Mouse (Mus musculus): Measurements from ENCODE around the gene Fbxo3. TPM values are rescaled to one million over a fixed set of nuclear protein-coding genes. Genes with fewer than 3 reads are reported as not detected.
A peak's percentile ranks its signal among the peaks of the same experiment; 100 is the strongest.
"Not testable (repeated sequence)": the region's sequence is repeated elsewhere in the genome, so short reads cannot be mapped to it uniquely, and the experiment has no call there.

Fbxo3 gene
- polyA plus RNA-seq, 1 experiment from 2014 or later = 44.9 TPM

DNA sequence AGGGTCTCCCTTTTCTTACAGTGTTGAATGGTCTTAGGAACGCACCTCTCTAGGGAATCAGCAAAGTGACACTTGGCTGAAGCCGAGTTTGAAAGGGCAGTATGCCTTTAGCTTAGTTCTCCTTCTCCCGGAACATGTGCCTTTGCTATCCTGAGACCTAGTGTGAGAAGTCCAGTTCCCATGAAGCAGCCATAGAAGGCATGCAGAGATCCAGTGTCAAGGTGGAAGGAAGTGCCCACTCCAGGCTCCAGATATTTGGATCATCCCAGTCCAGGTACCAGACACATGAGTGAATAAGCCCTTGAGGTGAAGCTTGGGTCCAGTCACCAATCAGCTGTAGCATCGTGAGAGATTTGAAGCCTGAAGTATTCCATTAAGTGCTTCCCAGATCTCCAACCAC lies 31.4 kb downstream of the Fbxo3 start:
- Histone ChIP-seq H3K27ac (replicated peaks in 1 of 2; ENCODE audit: control insufficient read depth in 1 of 2, insufficient read depth in 1 of 2, low read depth in 2 of 2, low read length in 2 of 2) (no peak overlapping the region), H3K9me3 (ENCODE audit: control insufficient read depth, low read length) (no peaks in the 10 kb centered on the region), H3K27me3 (ENCODE audit: control insufficient read depth, insufficient read depth, low read length) (no peaks in the 10 kb centered on the region), H3K36me3 (ENCODE audit: control insufficient read depth, insufficient read depth, low read length) (peaks cover 52% of the 10 kb centered on the region), H3K4me2 (ENCODE audit: low read length) (no peak overlapping the region), H3K4me1 (ENCODE audit: control insufficient read depth in 2 of 2, insufficient read depth in 2 of 2, low read length in 2 of 2) (no peaks in the 10 kb centered on the region), H3K4me3 (ENCODE audit: control insufficient read depth in 1 of 2, insufficient read depth in 1 of 2, low read depth in 1 of 2, low read length in 2 of 2) (no peak overlapping the region), H3K9ac (ENCODE audit: low read length) (no peak overlapping the region)
- 91% methylated on average over 4 of the region's 4 CpGs for WGBS
- no peak for ATAC-seq (ENCODE audit: insufficient number of reproducible peaks, insufficient read depth, low FRiP score, low read depth)

DNA sequence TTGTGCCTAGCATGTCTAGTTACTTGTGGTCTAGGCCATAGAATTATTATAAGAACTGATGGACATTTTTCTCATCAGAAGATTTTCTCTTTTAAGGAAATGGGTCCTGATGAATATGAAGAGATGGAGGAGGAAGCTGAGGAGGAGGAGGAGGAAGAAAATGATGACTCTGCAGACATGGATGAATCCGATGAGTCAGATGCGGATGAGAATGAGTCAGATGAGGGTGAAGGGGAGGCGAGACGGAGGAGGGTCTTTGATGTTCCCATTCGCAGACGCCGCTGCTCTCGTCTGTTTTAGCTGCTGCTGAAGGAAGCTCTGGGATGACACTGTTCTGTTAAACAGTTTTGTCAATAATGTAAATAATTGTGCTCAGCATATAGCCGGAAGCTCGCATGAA lies 32.3 kb downstream of the Fbxo3 start:
- Histone ChIP-seq H3K4me3 (ENCODE audit: control insufficient read depth in 1 of 2, insufficient read depth in 1 of 2, low read depth in 1 of 2, low read length in 2 of 2) (no peak overlapping the region), H3K4me2 (ENCODE audit: low read length) (no peak overlapping the region), H3K9me3 (ENCODE audit: control insufficient read depth, low read length) (no peaks in the 10 kb centered on the region), H3K9ac (ENCODE audit: low read length) (no peak overlapping the region), H3K27me3 (ENCODE audit: control insufficient read depth, insufficient read depth, low read length) (no peaks in the 10 kb centered on the region), H3K27ac (replicated peaks in 1 of 2; ENCODE audit: control insufficient read depth in 1 of 2, insufficient read depth in 1 of 2, low read depth in 2 of 2, low read length in 2 of 2) (no peak overlapping the region), H3K4me1 (ENCODE audit: control insufficient read depth in 2 of 2, insufficient read depth in 2 of 2, low read length in 2 of 2) (no peaks in the 10 kb centered on the region), H3K36me3 (ENCODE audit: control insufficient read depth, insufficient read depth, low read length) (peaks cover 44% of the 10 kb centered on the region)
- WGBS = 87% methylated on average over 10 of the region's 10 CpGs
- no peak for ATAC-seq (ENCODE audit: insufficient number of reproducible peaks, insufficient read depth, low FRiP score, low read depth)

DNA sequence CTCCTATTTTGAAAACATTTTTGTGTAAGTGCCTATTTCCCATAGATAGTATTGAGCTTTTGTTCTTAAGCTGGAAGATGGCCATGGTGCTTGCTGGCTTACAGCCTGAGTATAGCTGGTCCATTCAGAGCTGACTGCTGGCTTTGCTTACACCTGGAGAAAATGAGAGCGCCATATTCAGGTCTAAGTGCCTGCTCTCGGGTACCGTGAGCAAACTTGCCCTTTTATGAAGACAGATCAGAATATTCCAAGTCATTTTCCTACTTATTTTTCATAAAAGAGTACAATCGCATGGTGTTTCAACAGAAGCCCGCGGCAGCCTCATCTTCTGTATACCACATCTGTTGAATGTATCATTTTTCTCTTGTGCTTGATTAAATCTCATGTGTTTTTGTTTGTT lies 33.5 kb downstream of the Fbxo3 start:
- H3K4me3 ChIP-seq (ENCODE audit: control insufficient read depth in 1 of 2, insufficient read depth in 1 of 2, low read depth in 1 of 2, low read length in 2 of 2) = no peak overlapping the region
- H3K9me3 ChIP-seq (ENCODE audit: control insufficient read depth, low read length) = no peaks in the 10 kb centered on the region
- no peaks in the 10 kb centered on the region for H3K27me3 ChIP-seq (ENCODE audit: control insufficient read depth, insufficient read depth, low read length)
- no peak overlapping the region for H3K27ac ChIP-seq (replicated peaks in 1 of 2; ENCODE audit: control insufficient read depth in 1 of 2, insufficient read depth in 1 of 2, low read depth in 2 of 2, low read length in 2 of 2)
- no peak for ATAC-seq (ENCODE audit: insufficient number of reproducible peaks, insufficient read depth, low FRiP score, low read depth)
- 96% methylated on average over 6 of the region's 6 CpGs for WGBS
- H3K4me2 ChIP-seq (ENCODE audit: low read length) = no peak overlapping the region
- H3K36me3 ChIP-seq (ENCODE audit: control insufficient read depth, insufficient read depth, low read length) = peaks cover 33% of the 10 kb centered on the region
- H3K9ac ChIP-seq (ENCODE audit: low read length) = no peak overlapping the region
- H3K4me1 ChIP-seq (ENCODE audit: control insufficient read depth in 2 of 2, insufficient read depth in 2 of 2, low read length in 2 of 2) = no peaks in the 10 kb centered on the region

DNA sequence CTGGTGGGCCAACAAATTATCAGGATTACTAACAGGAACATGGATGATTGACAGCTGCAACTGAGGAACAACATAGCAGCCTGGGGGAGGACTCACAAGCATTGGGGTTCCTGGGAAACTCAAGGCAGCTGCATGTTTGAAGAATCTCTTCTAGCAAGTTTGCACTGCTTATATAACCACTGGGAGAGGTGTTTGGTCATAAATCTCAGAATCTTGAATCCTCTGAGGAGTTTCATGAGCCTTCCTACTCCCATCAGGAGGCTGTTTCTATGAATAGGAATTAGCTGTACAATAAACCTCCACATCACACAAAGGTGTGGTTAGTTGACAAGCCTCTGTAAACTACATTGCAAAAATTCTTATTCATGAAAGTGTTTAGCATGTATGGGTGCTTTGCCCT lies 35.1 kb downstream of the Fbxo3 start:
- no peaks in the 10 kb centered on the region for H3K9me3 ChIP-seq (ENCODE audit: control insufficient read depth, low read length)
- no peak overlapping the region for H3K4me2 ChIP-seq (ENCODE audit: low read length)
- H3K36me3 ChIP-seq (ENCODE audit: control insufficient read depth, insufficient read depth, low read length) = peaks cover 33% of the 10 kb centered on the region
- no peak for ATAC-seq (ENCODE audit: insufficient number of reproducible peaks, insufficient read depth, low FRiP score, low read depth)
- no peak overlapping the region for H3K4me3 ChIP-seq (ENCODE audit: control insufficient read depth in 1 of 2, insufficient read depth in 1 of 2, low read depth in 1 of 2, low read length in 2 of 2)
- no peaks in the 10 kb centered on the region for H3K4me1 ChIP-seq (ENCODE audit: control insufficient read depth in 2 of 2, insufficient read depth in 2 of 2, low read length in 2 of 2)
- H3K27ac ChIP-seq (replicated peaks in 1 of 2; ENCODE audit: control insufficient read depth in 1 of 2, insufficient read depth in 1 of 2, low read depth in 2 of 2, low read length in 2 of 2) = no peak overlapping the region
- no peak overlapping the region for H3K9ac ChIP-seq (ENCODE audit: low read length)
- no peaks in the 10 kb centered on the region for H3K27me3 ChIP-seq (ENCODE audit: control insufficient read depth, insufficient read depth, low read length)

DNA sequence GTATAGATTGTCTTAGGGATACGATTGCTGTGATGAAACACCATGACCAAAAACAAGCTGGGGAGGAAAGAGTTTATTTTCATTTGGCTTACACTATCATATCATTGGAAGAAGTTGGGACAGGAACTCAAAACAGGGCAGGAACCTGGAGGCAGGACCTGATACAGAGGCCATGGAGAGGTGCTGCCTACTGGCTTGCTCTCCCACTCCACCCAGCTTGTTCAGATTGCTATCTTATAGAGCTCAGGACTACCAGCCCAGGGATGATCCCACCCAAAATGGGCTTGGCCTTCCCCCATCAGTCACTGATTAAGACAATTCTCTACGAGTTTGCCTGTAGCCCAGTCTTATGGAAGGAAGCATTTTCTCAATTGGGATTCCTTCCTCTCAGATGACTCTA lies 36.6 kb downstream of the Fbxo3 start:
- no peak overlapping the region for H3K4me2 ChIP-seq (ENCODE audit: low read length)
- 82% methylated on average over 2 of the region's 2 CpGs for WGBS
- H3K36me3 ChIP-seq (ENCODE audit: control insufficient read depth, insufficient read depth, low read length) = peaks cover 25% of the 10 kb centered on the region
- ATAC-seq (ENCODE audit: insufficient number of reproducible peaks, insufficient read depth, low FRiP score, low read depth) = no peak
- no peaks in the 10 kb centered on the region; a peak in 1 of 4 replicates for H3K4me1 ChIP-seq (ENCODE audit: control insufficient read depth in 2 of 2, insufficient read depth in 2 of 2, low read length in 2 of 2)
- H3K4me3 ChIP-seq (ENCODE audit: control insufficient read depth in 1 of 2, insufficient read depth in 1 of 2, low read depth in 1 of 2, low read length in 2 of 2) = no peak overlapping the region
- no peak overlapping the region for H3K9ac ChIP-seq (ENCODE audit: low read length)
- no peak overlapping the region for H3K27ac ChIP-seq (replicated peaks in 1 of 2; ENCODE audit: control insufficient read depth in 1 of 2, insufficient read depth in 1 of 2, low read depth in 2 of 2, low read length in 2 of 2)
- H3K9me3 ChIP-seq (ENCODE audit: control insufficient read depth, low read length) = no peaks in the 10 kb centered on the region
- no peaks in the 10 kb centered on the region for H3K27me3 ChIP-seq (ENCODE audit: control insufficient read depth, insufficient read depth, low read length)

DNA sequence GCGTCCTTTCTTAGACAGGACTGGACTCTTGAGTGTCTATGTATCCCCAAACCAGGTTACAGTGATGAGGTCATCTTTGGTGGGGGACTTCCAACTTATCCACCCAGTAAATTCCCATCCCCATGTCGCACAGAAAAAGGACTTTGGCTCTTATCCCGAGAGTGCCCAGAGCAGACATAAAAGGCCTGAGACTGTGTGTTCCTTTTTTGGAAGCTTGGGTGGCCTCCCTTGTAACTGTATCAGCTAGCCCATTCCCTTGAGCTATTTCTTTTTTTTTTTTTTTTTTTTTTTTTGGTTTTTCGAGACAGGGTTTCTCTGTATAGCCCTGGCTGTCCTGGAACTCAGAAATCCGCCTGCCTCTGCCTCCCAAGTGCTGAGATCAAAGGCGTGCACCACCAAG lies 38.0 kb downstream of the Fbxo3 start, which contains the start of gene Gm10912:
Gene Gm10912, plus strand, starts transcription at position 301 of the 400 bp plus-strand sequence.
- not testable (repeated sequence) for H3K9ac ChIP-seq (ENCODE audit: low read length); H3K27ac ChIP-seq (replicated peaks in 1 of 2; ENCODE audit: control insufficient read depth in 1 of 2, insufficient read depth in 1 of 2, low read depth in 2 of 2, low read length in 2 of 2); H3K4me2 ChIP-seq (ENCODE audit: low read length); H3K9me3 ChIP-seq (ENCODE audit: control insufficient read depth, low read length); H3K27me3 ChIP-seq (ENCODE audit: control insufficient read depth, insufficient read depth, low read length); ATAC-seq (ENCODE audit: insufficient number of reproducible peaks, insufficient read depth, low FRiP score, low read depth); H3K4me3 ChIP-seq (ENCODE audit: control insufficient read depth in 1 of 2, insufficient read depth in 1 of 2, low read depth in 1 of 2, low read length in 2 of 2); H3K4me1 ChIP-seq (ENCODE audit: control insufficient read depth in 2 of 2, insufficient read depth in 2 of 2, low read length in 2 of 2)
- 88% methylated on average over 5 of the region's 6 CpGs for WGBS
- peaks cover 13% of the 10 kb centered on the region for H3K36me3 ChIP-seq (ENCODE audit: control insufficient read depth, insufficient read depth, low read length)

DNA sequence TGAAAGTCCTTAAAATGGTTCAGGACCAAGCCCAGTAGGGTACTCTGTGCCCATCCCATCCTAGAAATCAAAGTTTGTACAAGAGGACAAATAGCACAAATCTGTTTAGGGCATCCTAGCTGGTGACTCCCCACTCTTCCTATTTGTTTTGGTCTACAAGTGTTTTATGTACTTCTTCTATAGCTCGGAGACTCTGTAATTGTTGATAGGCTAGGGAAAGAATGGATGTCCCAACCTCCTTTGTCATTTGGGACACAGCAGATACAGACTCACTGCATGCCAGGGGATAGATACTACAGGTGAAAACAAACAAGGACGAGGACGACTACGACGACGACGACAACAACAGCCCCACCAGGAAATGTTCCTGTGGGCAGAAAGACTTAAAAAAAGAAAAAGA lies 40.9 kb downstream of the Fbxo3 start, which contains the start of gene Gm10799:
Gene Gm10799, minus strand, starts transcription at position 101 of the 400 bp plus-strand sequence.
- not testable (repeated sequence) for H3K27me3 ChIP-seq (ENCODE audit: control insufficient read depth, insufficient read depth, low read length); H3K4me1 ChIP-seq (ENCODE audit: control insufficient read depth in 2 of 2, insufficient read depth in 2 of 2, low read length in 2 of 2); H3K36me3 ChIP-seq (ENCODE audit: control insufficient read depth, insufficient read depth, low read length); H3K9ac ChIP-seq (ENCODE audit: low read length); H3K4me3 ChIP-seq (ENCODE audit: control insufficient read depth in 1 of 2, insufficient read depth in 1 of 2, low read depth in 1 of 2, low read length in 2 of 2); H3K9me3 ChIP-seq (ENCODE audit: control insufficient read depth, low read length); ATAC-seq (ENCODE audit: insufficient number of reproducible peaks, insufficient read depth, low FRiP score, low read depth); H3K4me2 ChIP-seq (ENCODE audit: low read length); H3K27ac ChIP-seq (replicated peaks in 1 of 2; ENCODE audit: control insufficient read depth in 1 of 2, insufficient read depth in 1 of 2, low read depth in 2 of 2, low read length in 2 of 2)
- WGBS = 75% methylated on average over 7 of the region's 7 CpGs

DNA sequence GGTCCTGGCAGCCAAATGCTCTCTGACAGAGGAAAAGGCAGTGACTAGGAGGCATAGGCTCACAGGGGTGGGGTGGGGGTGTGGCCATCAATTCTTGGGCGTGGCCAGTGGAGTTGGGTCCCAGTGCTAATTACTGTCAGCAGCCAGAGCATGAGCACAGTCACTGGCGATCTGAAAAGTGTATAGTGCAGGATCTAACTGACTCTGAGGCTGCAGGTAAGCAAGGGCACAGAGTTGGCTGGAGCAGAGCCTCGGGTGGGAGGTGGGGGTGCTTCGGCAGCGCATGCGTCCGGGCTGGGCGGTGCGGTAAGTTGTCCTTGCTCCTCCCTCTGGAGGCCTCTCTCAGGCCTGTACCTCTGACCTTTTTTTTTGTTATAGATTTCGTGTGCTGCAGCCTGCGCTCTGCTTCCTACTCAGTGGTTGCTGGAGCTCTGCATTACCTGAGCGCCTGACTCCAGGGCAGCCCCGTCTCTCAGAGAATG lies 42.2 kb downstream of the Fbxo3 start, which contains the start of gene Cd59b:
Gene Cd59b, plus strand, starts transcription at position 146 of the 482 bp plus-strand sequence.
- H3K27ac ChIP-seq (replicated peaks in 1 of 2; ENCODE audit: control insufficient read depth in 1 of 2, insufficient read depth in 1 of 2, low read depth in 2 of 2, low read length in 2 of 2) = peak within 1 kb of the TSS in 1 of 2 experiments; percentile 1; a peak in 1 of 4 replicates
- no peaks in the 10 kb centered on the region for H3K36me3 ChIP-seq (ENCODE audit: control insufficient read depth, insufficient read depth, low read length)
- peak within 1 kb of the TSS; percentile 38 to 62 for H3K4me3 ChIP-seq (ENCODE audit: control insufficient read depth in 1 of 2, insufficient read depth in 1 of 2, low read depth in 1 of 2, low read length in 2 of 2)
- H3K4me1 ChIP-seq (ENCODE audit: control insufficient read depth in 2 of 2, insufficient read depth in 2 of 2, low read length in 2 of 2) = peaks cover 0 to 3% of the 10 kb centered on the region in 2 experiments; a peak in 2 of 4 replicates
- H3K4me2 ChIP-seq (ENCODE audit: low read length) = peak within 1 kb of the TSS; percentile 64
- WGBS = 13% methylated on average over 13 of the region's 13 CpGs
- H3K27me3 ChIP-seq (ENCODE audit: control insufficient read depth, insufficient read depth, low read length) = no peaks in the 10 kb centered on the region
- peak; percentile 61 for ATAC-seq (ENCODE audit: insufficient number of reproducible peaks, insufficient read depth, low FRiP score, low read depth)
- H3K9ac ChIP-seq (ENCODE audit: low read length) = peak within 1 kb of the TSS; percentile 55
- H3K9me3 ChIP-seq (ENCODE audit: control insufficient read depth, low read length) = no peaks in the 10 kb centered on the region
